Mouse (Mus musculus) hindbrain, embryonic 10.5 days (tissue): ENCODE measurements around the gene C2. TPM values are rescaled to one million over a fixed set of nuclear protein-coding genes. Genes with fewer than 3 reads are reported as not detected.

ENCODE experiments used
- DNase-seq: peaks from one replicate; pipeline ENCODE4 v3.0.0-alpha.2; 2017; ENCODE audit warnings: low spot score
- H3K27ac ChIP-seq: fragments of 300-500 bp; sonication (generic); 2 replicates; pipeline ENCODE4 v1.5.1; 2016; ENCODE audit warnings: mild to moderate bottlenecking, moderate library complexity
- H3K27me3 ChIP-seq: fragments of 300-500 bp; sonication (generic); 2 replicates; pipeline ENCODE4 v1.6.1; 2016; ENCODE audit warnings: mild to moderate bottlenecking; ENCODE audit not compliant: poor library complexity, insufficient read depth, severe bottlenecking
- H3K36me3 ChIP-seq: fragments of 300-500 bp; sonication (generic); 2 replicates; pipeline ENCODE4 v1.6.1; 2016; ENCODE audit warnings: mild to moderate bottlenecking, moderate library complexity
- H3K4me1 ChIP-seq: fragments of 300-500 bp; sonication (generic); replicated peaks from 2 replicates; pipeline ENCODE4 v1.6.1; 2016; ENCODE audit warnings: mild to moderate bottlenecking
- H3K4me3 ChIP-seq: fragments of 300-500 bp; sonication (generic); 2 replicates; pipeline ENCODE4 v1.5.1; 2016; ENCODE audit warnings: mild to moderate bottlenecking, moderate library complexity
- H3K9me3 ChIP-seq: fragments of 300-500 bp; sonication (generic); 2 replicates; pipeline ENCODE4 v1.6.1; 2016; ENCODE audit warnings: mild to moderate bottlenecking, moderate library complexity
- WGBS: fragments of 180-500 bp; shearing (Covaris S2); methylation state at CpG from one replicate; pipeline ENCODE4 v1.1.7; 2016; 5-methylcytosine and 5-hydroxymethylcytosine counted together
- polyA plus RNA-seq: library from polyadenylated mRNA; unstranded; fragments of >200 nt; fragmentation: Nextera tagmentation; extraction: Ambion mirVana; gene quantifications from 2 replicates; pipeline ENCODE4 v1.2.1, GENCODE M21; 2016

Gene C2
- polyA plus RNA-seq, 1 experiment from 2014 or later: 1.0 TPM

DNA sequence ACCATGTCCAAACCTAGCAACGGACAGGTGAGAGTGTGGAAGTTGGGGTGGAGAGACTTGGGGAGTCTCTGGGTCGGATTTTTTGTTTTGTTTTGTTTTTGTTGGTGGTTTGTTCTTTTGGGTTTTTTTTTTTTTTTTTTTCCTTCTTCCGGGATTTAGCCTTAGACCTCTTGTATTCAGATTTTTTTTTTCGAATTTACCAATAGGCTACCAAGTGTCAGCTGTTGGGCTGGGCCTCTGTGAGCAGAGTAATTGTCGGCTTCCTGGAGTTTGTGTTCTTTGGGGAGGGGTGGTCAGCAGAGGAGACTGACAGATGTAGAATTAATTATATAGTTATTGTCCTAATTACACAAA lies 1.8 kb upstream of the C2 start:
- Histone ChIP-seq H3K27me3 (no peaks in the 10 kb centered on the region), H3K27ac (peak overlapping the region; percentile 100), H3K4me3 (peak overlapping the region; percentile 99), H3K4me1 (peaks cover 49% of the 10 kb centered on the region), H3K9me3 (peaks cover 4% of the 10 kb centered on the region; the same call in 1 of the 2 replicates), H3K36me3 (peaks cover 57% of the 10 kb centered on the region)
- WGBS: 6% methylated on average over 5 of the region's 5 CpGs
- no peak for DNase-seq

DNA sequence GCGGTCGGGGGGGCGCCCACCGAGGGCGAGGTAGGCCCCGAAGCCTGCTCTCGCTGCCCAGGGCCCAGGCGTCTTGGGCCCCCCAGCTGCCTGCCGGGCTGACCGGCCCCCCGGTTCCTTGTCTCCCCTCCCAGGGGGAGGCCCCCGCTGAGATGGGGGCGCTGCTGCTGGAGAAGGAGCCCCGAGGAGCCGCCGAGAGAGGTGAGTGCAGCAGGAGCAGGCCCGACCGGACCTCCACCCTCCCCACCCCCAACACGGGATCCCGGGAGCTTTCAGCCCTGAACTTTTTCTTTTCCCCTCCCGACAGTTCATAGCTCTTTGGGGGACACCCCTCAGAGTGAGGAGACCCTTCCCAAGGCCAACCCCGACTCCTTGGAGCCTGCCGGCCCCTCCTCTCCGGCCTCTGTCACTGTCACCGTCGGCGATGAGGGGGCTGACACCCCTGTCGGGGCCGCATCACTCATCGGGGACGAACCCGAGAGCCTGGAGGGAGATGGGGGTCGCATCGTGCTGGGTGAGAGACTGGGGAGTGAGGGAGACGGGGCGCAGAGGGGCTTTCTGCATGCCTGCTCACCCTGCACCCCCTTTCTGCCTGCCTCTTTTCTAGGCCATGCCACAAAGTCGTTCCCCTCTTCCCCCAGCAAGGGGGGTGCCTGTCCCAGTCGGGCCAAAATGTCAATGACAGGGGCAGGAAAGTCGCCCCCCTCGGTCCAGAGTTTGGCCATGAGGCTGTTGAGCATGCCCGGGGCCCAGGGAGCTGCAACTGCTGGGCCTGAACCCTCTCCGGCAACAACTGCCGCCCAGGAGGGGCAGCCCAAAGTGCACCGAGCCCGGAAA lies 1.2 kb upstream of the C2 start:
- WGBS: under 1% methylated on average over 43 of the region's 45 CpGs
- DNase-seq: peak; percentile 59
- Histone ChIP-seq H3K27ac (peak overlapping the region; percentile 100), H3K9me3 (peaks cover 4% of the 10 kb centered on the region; the same call in 1 of the 2 replicates), H3K4me3 (peak overlapping the region; percentile 99), H3K36me3 (peaks cover 51% of the 10 kb centered on the region), H3K4me1 (peaks cover 55% of the 10 kb centered on the region), H3K27me3 (no peaks in the 10 kb centered on the region)

DNA sequence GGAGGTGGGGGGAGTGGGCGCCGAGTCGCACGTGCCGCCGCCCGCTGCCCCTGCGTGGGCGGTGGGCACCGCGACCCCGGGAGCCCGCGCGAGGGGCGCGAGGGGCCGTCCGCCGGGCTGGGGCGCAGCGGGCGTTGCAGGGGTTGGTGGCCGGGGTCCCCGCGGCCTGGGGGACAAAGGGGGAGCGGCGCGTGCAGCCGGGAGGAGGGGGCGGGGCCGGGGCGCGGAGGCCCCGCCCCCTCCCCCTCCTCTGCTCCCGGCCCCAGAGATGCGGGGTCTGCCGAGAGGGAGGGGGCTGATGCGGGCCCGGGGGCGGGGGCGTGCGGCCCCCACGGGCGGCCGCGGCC lies 614 bp upstream of the C2 start:
- peak; percentile 59 for DNase-seq
- H3K36me3 ChIP-seq: peaks cover 45% of the 10 kb centered on the region

GRCm38 (mm10) chr17:34897373-34898159 lies 499 bp downstream of the C2 start:
- Histone ChIP-seq H3K36me3 (peaks cover 34% of the 10 kb centered on the region), H3K9me3 (peaks cover 4% of the 10 kb centered on the region; the same call in 1 of the 2 replicates), H3K4me1 (peaks cover 64% of the 10 kb centered on the region), H3K27me3 (no peaks in the 10 kb centered on the region), H3K27ac (peak overlapping the region; percentile 100), H3K4me3 (peak overlapping the region; percentile 99)
- DNase-seq: no peak
- WGBS: 23% methylated on average over 10 of the region's 10 CpGs

More for the DNA sequence above, 614 bp upstream of the C2 start:
- peaks cover 4% of the 10 kb centered on the region; the same call in 1 of the 2 replicates for H3K9me3 ChIP-seq
- H3K4me3 ChIP-seq: peak overlapping the region; percentile 99
- no peaks in the 10 kb centered on the region for H3K27me3 ChIP-seq
- peaks cover 60% of the 10 kb centered on the region for H3K4me1 ChIP-seq
- peak overlapping the region; percentile 100 for H3K27ac ChIP-seq
- under 1% methylated on average over 32 of the region's 47 CpGs for WGBS

- no peak for DNase-seq
- WGBS: 90% methylated on average over 17 of the region's 17 CpGs
- no peaks in the 10 kb centered on the region for H3K27me3 ChIP-seq
- H3K36me3 ChIP-seq: peaks cover 25% of the 10 kb centered on the region
- peaks cover 4% of the 10 kb centered on the region; the same call in 1 of the 2 replicates for H3K9me3 ChIP-seq
- H3K4me1 ChIP-seq: peaks cover 64% of the 10 kb centered on the region
- peak overlapping the region; percentile 99 for H3K4me3 ChIP-seq
- H3K27ac ChIP-seq: peak overlapping the region; percentile 99; the same call in 1 of the 2 replicates
These were observed 1.7 kb downstream of the C2 start for GRCm38 (mm10) chr17:34896366-34896765.

DNA sequence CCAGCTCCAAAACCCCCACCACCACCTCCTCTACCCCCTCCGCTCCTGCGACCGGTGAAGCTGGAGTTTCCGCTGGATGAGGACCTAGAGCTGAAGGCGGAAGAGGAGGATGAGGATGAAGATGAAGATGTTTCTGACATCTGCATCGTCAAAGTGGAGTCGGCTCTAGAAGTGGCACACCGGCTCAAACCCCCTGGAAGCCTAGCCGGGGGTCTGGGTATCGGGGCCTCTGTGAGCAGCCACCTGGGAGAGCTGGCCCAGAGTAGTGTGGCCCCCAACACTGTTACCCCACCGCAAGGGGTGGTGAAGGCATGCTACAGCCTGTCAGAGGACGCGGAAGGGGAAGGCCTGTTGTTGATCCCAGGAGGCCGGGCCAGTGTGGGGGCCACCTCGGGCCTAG lies 2.3 kb downstream of the C2 start:
- Histone ChIP-seq H3K4me1 (peaks cover 64% of the 10 kb centered on the region), H3K9me3 (peaks cover 4% of the 10 kb centered on the region; the same call in 1 of the 2 replicates), H3K4me3 (peak overlapping the region; percentile 99), H3K27ac (peak overlapping the region; percentile 99), H3K36me3 (peaks cover 19% of the 10 kb centered on the region), H3K27me3 (no peaks in the 10 kb centered on the region)
- 94% methylated on average over 15 of the region's 15 CpGs for WGBS
- DNase-seq: no peak

DNA sequence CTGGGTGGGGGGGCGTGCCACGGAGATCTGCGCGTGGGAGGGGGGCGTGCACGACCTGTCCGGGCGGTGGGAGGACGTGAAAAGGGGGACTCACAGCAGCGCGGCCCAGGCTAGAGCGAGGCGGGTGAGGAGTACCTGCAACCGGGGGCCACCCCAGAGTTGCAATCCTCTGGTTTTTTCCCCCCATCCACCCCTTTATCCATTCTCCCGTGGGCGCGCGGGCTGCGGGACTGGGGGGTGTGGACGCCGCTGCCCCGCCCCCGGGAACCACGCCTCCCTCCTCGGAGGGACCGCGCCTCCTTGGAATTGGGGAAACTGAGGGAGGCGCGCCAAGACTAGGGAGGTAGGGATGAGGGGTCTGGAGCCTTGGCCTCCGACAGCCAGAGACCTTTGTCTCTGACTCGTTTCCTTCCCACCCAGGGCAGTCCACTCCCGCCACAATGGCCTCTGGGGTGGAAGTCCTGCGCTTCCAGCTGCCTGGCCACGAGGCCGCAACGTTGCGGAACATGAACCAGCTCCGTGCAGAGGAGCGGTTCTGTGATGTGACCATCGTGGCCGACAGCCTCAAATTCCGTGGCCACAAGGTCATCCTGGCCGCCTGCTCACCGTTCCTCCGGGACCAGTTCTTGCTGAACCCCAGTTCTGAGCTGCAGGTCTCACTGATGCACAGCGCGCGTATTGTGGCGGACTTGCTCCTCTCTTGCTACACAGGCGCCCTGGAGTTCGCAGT lies 3.1 kb downstream of the C2 start:
- H3K4me3 ChIP-seq: peak overlapping the region; percentile 99
- H3K36me3 ChIP-seq: peaks cover 19% of the 10 kb centered on the region
- peak; percentile 65 for DNase-seq
- peak overlapping the region; percentile 99 for H3K27ac ChIP-seq
- H3K9me3 ChIP-seq: peaks cover 4% of the 10 kb centered on the region; the same call in 1 of the 2 replicates
- peaks cover 58% of the 10 kb centered on the region for H3K4me1 ChIP-seq
- no peaks in the 10 kb centered on the region for H3K27me3 ChIP-seq
- WGBS: 8% methylated on average over 51 of the region's 51 CpGs

GRCm38 (mm10) chr17:34894074-34894597 lies 3.9 kb downstream of the C2 start:
- Histone ChIP-seq H3K27ac (peak overlapping the region; percentile 99), H3K9me3 (peaks cover 4% of the 10 kb centered on the region; the same call in 1 of the 2 replicates), H3K36me3 (peaks cover 19% of the 10 kb centered on the region), H3K4me1 (peaks cover 50% of the 10 kb centered on the region), H3K4me3 (peak overlapping the region; percentile 99), H3K27me3 (no peaks in the 10 kb centered on the region)
- under 1% methylated on average over 45 of the region's 51 CpGs for WGBS
- DNase-seq: peak; percentile 96

- Histone ChIP-seq H3K4me1 (peaks cover 49% of the 10 kb centered on the region), H3K9me3 (peaks cover 4% of the 10 kb centered on the region; the same call in 1 of the 2 replicates), H3K27me3 (no peaks in the 10 kb centered on the region), H3K27ac (peak overlapping the region; percentile 99), H3K36me3 (peaks cover 19% of the 10 kb centered on the region), H3K4me3 (peak overlapping the region; percentile 99)
- 80% methylated on average over 12 of the region's 12 CpGs for WGBS
- no peak for DNase-seq
These were observed 4.8 kb downstream of the C2 start for GRCm38 (mm10) chr17:34893072-34893824.

DNA sequence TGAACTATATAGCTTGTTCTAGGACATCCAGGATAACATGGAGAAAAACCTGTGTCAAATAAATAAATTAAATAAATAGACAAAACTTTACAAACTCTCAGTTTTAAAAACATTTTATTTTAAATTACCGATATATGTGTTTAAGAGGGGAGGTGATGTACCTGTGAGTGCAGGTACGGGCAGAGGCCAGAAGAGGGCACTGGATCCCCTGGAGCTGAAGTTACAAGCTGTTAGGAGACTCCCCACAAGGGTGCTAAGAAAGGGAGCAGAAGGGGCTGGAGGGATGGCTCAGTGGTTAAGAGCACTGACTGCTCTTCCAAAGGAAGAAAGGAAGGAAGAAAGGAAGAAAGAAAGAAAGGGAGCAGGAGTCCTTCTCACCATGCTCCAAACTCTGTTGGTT lies 6.7 kb downstream of the C2 start:
- H3K36me3 ChIP-seq: peaks cover 13% of the 10 kb centered on the region
- H3K9me3 ChIP-seq: peaks cover 3% of the 10 kb centered on the region; the same call in 1 of the 2 replicates
- H3K4me1 ChIP-seq: peaks cover 31% of the 10 kb centered on the region
- no peak for DNase-seq
- no peak overlapping the region for H3K27ac ChIP-seq
- WGBS: 94% methylated on average over 2 of the region's 2 CpGs
- no peaks in the 10 kb centered on the region for H3K27me3 ChIP-seq
- H3K4me3 ChIP-seq: no peak overlapping the region

GRCm38 (mm10) chr17:34890074-34890743 lies 7.9 kb downstream of the C2 start:
- DNase-seq: no peak

More at GRCm38 (mm10) chr17:34890074-34890743, 7.9 kb downstream of the C2 start:
- Histone ChIP-seq H3K36me3 (peaks cover 1% of the 10 kb centered on the region; the same call in 1 of the 2 replicates), H3K4me3 (no peak overlapping the region), H3K27ac (no peak overlapping the region), H3K9me3 (no peaks in the 10 kb centered on the region), H3K4me1 (peaks cover 19% of the 10 kb centered on the region), H3K27me3 (no peaks in the 10 kb centered on the region)
- 85% methylated on average over 12 of the region's 12 CpGs for WGBS
